Mouse (Mus musculus) kidney, postnatal 14 days (tissue): ENCODE data around the gene Zbtb12.
"Not testable (repeated sequence)": the region's sequence is repeated elsewhere in the genome, so short reads cannot be mapped to it uniquely, and the experiment has no call there.

Experiments
- DNase-seq: peaks from one replicate; pipeline ENCODE4 v3.0.0; 2022; ENCODE audit warnings: mixed read lengths

Gene Zbtb12

GRCm38 (mm10) chr17:34881166-34881565, 1.9 kb downstream of the Zbtb12 start:
- DNase-seq: no peak

GRCm38 (mm10) chr17:34881683-34882310, 2.5 kb downstream of the Zbtb12 start, which contains the start of gene Gm20547:
Gene Gm20547, minus strand, starts transcription at chr17:34882042.
- peak; percentile 45 for DNase-seq

GRCm38 (mm10) chr17:34883332-34883731, 4.0 kb downstream of the Zbtb12 start:
- DNase-seq: no peak

- DNase-seq: no peak
These were observed 5.4 kb downstream of the Zbtb12 start for GRCm38 (mm10) chr17:34884704-34885103.

GRCm38 (mm10) chr17:34885615-34886014, 6.3 kb downstream of the Zbtb12 start:
- no peak for DNase-seq

- no peak for DNase-seq
These were observed 8.7 kb downstream of the Zbtb12 start for GRCm38 (mm10) chr17:34887942-34888341.

- no peak for DNase-seq
These were observed 10.9 kb downstream of the Zbtb12 start for GRCm38 (mm10) chr17:34890074-34890743.

GRCm38 (mm10) chr17:34891377-34891776, 12.1 kb downstream of the Zbtb12 start:
- DNase-seq: no peak

- no peak for DNase-seq
These were observed 14.0 kb downstream of the Zbtb12 start for GRCm38 (mm10) chr17:34893072-34893824.

- peak; percentile 97 for DNase-seq
These were observed 14.9 kb downstream of the Zbtb12 start for GRCm38 (mm10) chr17:34894074-34894597.

GRCm38 (mm10) chr17:34894801-34895530, 15.7 kb downstream of the Zbtb12 start:
- peak; percentile 64 for DNase-seq

GRCm38 (mm10) chr17:34895724-34896123, 16.4 kb downstream of the Zbtb12 start:
- no peak for DNase-seq

GRCm38 (mm10) chr17:34896366-34896765, 17.1 kb downstream of the Zbtb12 start:
- DNase-seq: no peak

- peak; percentile 61 for DNase-seq
These were observed 18.3 kb downstream of the Zbtb12 start for GRCm38 (mm10) chr17:34897373-34898159.

- peak; percentile 90 for DNase-seq
These were observed 18.9 kb downstream of the Zbtb12 start, which contains the start of the genes C2 and Ehmt2 for GRCm38 (mm10) chr17:34898160-34898586. Gene C2, minus strand, starts transcription at chr17:34898265. Gene Ehmt2, plus strand, starts transcription at chr17:34898469.

- peak; percentile 56 for DNase-seq
These were observed 19.4 kb downstream of the Zbtb12 start for GRCm38 (mm10) chr17:34898706-34899052.

- peak; percentile 64 for DNase-seq
These were observed 20.0 kb downstream of the Zbtb12 start for GRCm38 (mm10) chr17:34899053-34899889.

- peak; percentile 54 for DNase-seq
These were observed 20.6 kb downstream of the Zbtb12 start for GRCm38 (mm10) chr17:34899890-34900243.

GRCm38 (mm10) chr17:34900826-34901225, 21.5 kb downstream of the Zbtb12 start:
- DNase-seq: not testable (repeated sequence)

- DNase-seq: not testable (repeated sequence)
These were observed 22.7 kb downstream of the Zbtb12 start for GRCm38 (mm10) chr17:34901948-34902347.

GRCm38 (mm10) chr17:34902895-34903294, 23.6 kb downstream of the Zbtb12 start:
- DNase-seq: no peak
